27 mouse cellular contexts compared by ENCODE assay signal in the genomic region with DNA sequence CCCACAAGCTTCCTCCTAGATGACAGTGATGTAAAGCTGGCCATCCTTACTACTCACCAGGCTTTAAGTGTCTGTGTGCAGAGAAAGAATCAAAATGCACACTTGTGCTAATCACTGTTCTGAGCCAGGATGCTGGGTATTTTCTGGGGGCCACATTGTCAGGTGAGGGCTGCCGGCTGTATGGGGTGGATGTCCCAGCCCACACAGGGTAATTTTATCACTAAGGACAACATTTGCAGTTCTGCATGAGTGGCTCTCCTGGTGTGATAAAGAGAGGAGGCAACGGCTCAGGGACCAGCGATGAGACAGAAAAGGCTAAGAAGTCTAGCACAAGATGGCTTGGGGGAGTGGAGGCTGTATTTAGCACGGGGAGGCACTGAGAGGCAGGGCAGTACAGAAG. TPM values are rescaled to one million over a fixed set of nuclear protein-coding genes. Genes with fewer than 3 reads are reported as not detected.
"Had no signal": no experiment of that assay in that cellular context is flagged by ENCODE, and none has a peak within 500 bp of the region (broad histone marks: within the 10 kb centered on the region; RNA-seq: fewer than 3 reads in every experiment).

No protein-coding gene starts in this region.

- H3K4me3 ChIP-seq: intestine, embryonic 15.5 days; layer of hippocampus, adult 2 months; limb, embryonic 10.5 days; limb, embryonic 13.5 days; liver, embryonic 12.5 days; liver, embryonic 15.5 days; lung, embryonic 15.5 days; neural tube, embryonic 12.5 days; stomach, embryonic 15.5 days had no signal

- DNase-seq: kidney, adult 18-20 months; kidney, postnatal 10 days; layer of hippocampus, adult 9-11 months; liver; lung, adult 18-20 months; lung, postnatal 10 days; lung, postnatal 36 days; midbrain, embryonic 14.5 days; right cerebral cortex, adult 18-20 months; right cerebral cortex, postnatal 14 days; right cerebral cortex, postnatal 4 days; thymus, postnatal 25 days had no signal

- H3K9me3 ChIP-seq: intestine, embryonic 15.5 days; limb, embryonic 10.5 days; limb, embryonic 13.5 days; liver, embryonic 12.5 days; liver, embryonic 15.5 days; lung, embryonic 15.5 days; neural tube, embryonic 12.5 days; stomach, embryonic 15.5 days had no signal

- H3K36me3 ChIP-seq: intestine, embryonic 15.5 days; limb, embryonic 10.5 days; limb, embryonic 13.5 days; liver, embryonic 12.5 days; liver, embryonic 15.5 days; lung, embryonic 15.5 days; neural tube, embryonic 12.5 days; stomach, embryonic 15.5 days had no signal

- ATAC-seq: intestine, embryonic 15.5 days; liver, embryonic 12.5 days had no signal

- H3K27me3 ChIP-seq: intestine, embryonic 15.5 days; liver, embryonic 12.5 days; liver, embryonic 15.5 days; lung, embryonic 15.5 days; neural tube, embryonic 12.5 days; stomach, embryonic 15.5 days had no signal

- H3K27ac ChIP-seq: intestine, embryonic 15.5 days; layer of hippocampus, adult 2 months; limb, embryonic 10.5 days; limb, embryonic 13.5 days; liver, embryonic 12.5 days; liver, embryonic 15.5 days; lung, embryonic 15.5 days; neural tube, embryonic 12.5 days; stomach, embryonic 15.5 days had no signal

- H3K4me1 ChIP-seq: intestine, embryonic 15.5 days; liver, embryonic 12.5 days; liver, embryonic 15.5 days; lung, embryonic 15.5 days; neural tube, embryonic 12.5 days; stomach, embryonic 15.5 days had no signal

- H3K9ac ChIP-seq: intestine, embryonic 15.5 days; limb, embryonic 13.5 days; liver, embryonic 12.5 days; liver, embryonic 15.5 days; lung, embryonic 15.5 days; neural tube, embryonic 12.5 days; stomach, embryonic 15.5 days had no signal

- H3K4me2 ChIP-seq: intestine, embryonic 15.5 days; limb, embryonic 13.5 days; liver, embryonic 12.5 days; liver, embryonic 15.5 days; lung, embryonic 15.5 days; midbrain, embryonic 11.5 days; neural tube, embryonic 12.5 days; stomach, embryonic 15.5 days had no signal

RNA-seq across cellular contexts. Expression of gene Capn13, which starts 11.2 kb away (rescaled TPM):
- total RNA-seq: layer of hippocampus, adult 2 months; layer of hippocampus, postnatal 25 days; left cerebral cortex, adult 18-20 months; left cerebral cortex, postnatal 25 days; megakaryocyte-erythroid progenitor cell, adult 5-6 weeks; midbrain, postnatal 0 days had no signal
- polyA plus RNA-seq: limb, embryonic 10.5 days; limb, embryonic 13.5 days; liver, embryonic 12.5 days; liver, embryonic 15.5 days; lung, embryonic 15.5 days; midbrain, embryonic 11.5 days; midbrain, embryonic 14.5 days; neural tube, embryonic 12.5 days had no signal
